Mouse (Mus musculus) kidney, adult 8-10 months (tissue): ENCODE data around the gene 2310011J03Rik.
A peak's percentile ranks its signal among the peaks of the same experiment; 100 is the strongest.

Experiments
- DNase-seq, 2 experiments: peaks; one replicate each; pipeline ENCODE4 v3.0.0; 2022

2310011J03Rik gene

GRCm38 (mm10) chr10:80292251-80293146 lies 27.8 kb downstream of the 2310011J03Rik start, which contains the start of gene Rps15:
Gene Rps15 (plus strand): TSS chr10:80292453.
- DNase-seq, result peak; percentile 92 to 94

DNA sequence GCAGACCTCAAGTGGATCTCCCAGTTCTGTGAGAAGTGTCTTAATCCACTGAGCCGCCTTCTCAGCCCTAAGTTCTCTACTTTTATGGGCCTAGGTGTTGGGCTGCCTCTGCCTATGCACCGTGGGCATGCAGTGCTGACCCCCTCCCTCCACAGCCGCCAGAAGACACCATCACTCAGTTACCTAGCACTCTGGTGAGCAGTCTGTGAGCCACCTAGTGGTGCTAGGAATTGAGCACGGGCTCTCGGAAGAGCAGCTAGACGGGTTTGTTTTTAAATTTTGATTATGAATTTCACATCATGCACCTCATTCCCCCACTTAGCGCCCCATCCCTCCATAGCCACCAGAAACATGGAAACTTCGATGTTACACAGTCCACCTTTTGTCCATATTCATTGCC lies 31.7 kb downstream of the 2310011J03Rik start:
- no peak for DNase-seq

DNA sequence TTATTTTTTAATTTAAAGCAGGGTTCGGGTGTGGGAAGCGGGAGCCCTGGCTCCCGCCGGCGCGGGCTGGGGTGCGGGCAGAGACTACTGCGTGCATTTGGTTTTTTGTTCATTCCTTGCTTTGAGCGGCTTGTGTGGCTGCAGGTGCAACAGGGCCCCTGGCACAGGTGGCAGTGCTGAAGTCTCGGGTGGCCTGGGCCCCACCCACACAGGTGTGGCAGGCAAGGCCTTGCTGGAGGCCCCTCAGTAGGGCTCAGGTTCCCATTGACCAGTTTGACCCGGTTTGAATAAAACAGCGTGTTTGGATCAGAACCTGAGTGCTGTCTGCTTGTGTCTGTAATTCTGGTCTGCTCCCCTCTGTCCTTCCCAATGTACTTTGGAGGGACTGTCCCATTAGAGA lies 32.2 kb downstream of the 2310011J03Rik start:
- no peak for DNase-seq

DNA sequence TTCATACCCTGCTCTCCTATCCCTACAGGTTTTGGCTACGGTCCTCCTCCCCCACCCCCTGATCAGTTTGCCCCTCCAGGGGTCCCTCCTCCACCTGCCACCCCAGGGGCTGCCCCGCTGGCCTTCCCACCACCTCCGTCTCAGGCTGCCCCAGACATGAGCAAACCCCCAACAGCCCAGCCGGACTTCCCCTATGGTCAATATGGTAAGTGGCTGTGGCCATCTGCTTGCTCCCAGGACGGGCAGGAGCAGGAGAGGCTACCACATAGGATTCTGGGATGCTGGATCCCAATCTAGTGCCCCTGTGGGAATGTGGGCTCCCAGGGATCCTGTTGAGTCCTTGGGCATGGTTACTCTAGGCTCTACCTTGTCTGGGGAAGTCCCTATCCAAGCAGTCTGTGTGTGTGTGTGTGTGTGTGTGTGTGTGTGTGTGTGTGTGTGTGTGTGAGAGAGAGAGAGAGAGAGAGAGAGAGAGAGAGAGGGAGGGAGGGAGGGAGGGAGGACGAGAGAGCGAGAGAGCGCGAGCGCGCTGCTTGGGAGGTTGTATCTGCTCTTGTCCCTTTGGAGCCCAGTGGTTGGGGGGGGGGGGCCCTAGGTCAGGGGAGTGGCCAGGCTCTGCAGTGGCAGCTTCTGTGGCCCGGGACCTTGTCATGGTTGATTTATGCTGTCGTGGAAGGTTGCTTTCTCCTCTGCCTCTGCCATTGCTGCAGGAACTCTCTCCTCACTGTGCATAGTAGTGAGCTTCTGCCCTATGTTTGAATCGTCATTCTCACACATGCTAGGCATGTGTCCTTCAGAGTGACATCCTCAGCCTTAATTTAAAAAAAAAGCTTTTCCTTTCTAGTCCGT lies 34.9 kb downstream of the 2310011J03Rik start:
- DNase-seq, result no peak

GRCm38 (mm10) chr10:80282481-80283441 lies 37.6 kb downstream of the 2310011J03Rik start:
- DNase-seq, result peak in 1 of 2 experiments; percentile 32

- peak; percentile 71 to 75 for DNase-seq
These were observed 38.4 kb downstream of the 2310011J03Rik start for GRCm38 (mm10) chr10:80281921-80282371.

GRCm38 (mm10) chr10:80281304-80281703 lies 39.0 kb downstream of the 2310011J03Rik start:
- DNase-seq, result peak; percentile 93 to 94

- DNase-seq, result no peak
These were observed 41.1 kb downstream of the 2310011J03Rik start for GRCm38 (mm10) chr10:80279273-80279672.

DNA sequence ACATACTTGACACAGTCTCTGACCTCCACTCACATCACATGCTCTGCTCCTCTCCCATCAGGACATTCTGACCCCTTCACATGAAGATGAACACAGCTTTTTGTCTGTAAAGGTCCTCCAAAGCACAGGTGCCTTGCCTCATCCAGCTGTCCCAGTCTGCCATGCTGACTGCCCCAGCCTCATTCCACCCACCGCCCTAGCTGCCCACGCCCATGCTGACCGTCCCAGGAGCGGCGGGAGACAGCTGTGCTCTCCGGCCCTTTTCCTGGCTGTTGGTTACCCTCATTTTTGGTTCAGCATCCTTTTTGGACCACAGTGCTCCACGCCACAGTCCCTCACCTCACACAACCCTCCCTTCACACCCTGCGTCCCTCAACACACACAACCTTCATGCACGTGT lies 41.9 kb downstream of the 2310011J03Rik start:
- DNase-seq, result no peak

GRCm38 (mm10) chr10:80276238-80276637 lies 44.1 kb downstream of the 2310011J03Rik start:
- DNase-seq, result no peak

GRCm38 (mm10) chr10:80273847-80274246 lies 46.5 kb downstream of the 2310011J03Rik start:
- no peak for DNase-seq

DNA sequence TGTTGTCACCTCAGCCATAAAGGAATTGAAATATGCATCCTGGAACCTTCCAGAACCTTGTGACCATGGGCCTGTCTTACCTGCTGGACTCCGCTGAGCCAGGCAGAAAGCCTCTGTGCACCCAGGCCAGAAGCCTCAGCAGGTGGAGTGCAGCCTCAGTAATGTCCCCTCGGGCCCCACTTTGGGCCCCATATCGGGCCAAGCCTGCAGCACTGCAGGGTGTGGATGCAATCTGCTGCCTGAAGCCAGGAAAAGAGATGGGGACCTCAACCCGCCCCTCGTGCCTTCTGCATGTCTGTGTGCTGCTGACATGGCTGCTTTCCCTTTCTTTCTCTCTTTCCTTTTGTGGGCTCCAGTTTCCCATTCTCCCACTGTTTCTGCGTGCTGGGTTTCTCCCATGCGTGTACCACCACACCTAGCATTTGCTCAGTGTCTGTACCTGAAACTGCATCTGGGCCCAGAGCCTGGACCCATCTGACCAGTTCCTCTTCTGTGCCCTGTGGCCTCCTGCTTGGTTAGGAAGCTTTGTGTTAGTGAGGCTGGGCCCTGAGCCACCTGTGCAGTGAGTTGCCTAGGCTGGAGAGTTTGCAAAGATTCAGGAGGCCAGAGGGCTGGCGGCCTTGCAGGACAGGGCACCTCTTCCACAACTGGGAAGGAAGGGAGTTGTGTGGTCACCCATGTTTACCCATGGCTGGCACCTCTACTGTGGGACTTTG lies 48.3 kb downstream of the 2310011J03Rik start:
- no peak for DNase-seq

DNA sequence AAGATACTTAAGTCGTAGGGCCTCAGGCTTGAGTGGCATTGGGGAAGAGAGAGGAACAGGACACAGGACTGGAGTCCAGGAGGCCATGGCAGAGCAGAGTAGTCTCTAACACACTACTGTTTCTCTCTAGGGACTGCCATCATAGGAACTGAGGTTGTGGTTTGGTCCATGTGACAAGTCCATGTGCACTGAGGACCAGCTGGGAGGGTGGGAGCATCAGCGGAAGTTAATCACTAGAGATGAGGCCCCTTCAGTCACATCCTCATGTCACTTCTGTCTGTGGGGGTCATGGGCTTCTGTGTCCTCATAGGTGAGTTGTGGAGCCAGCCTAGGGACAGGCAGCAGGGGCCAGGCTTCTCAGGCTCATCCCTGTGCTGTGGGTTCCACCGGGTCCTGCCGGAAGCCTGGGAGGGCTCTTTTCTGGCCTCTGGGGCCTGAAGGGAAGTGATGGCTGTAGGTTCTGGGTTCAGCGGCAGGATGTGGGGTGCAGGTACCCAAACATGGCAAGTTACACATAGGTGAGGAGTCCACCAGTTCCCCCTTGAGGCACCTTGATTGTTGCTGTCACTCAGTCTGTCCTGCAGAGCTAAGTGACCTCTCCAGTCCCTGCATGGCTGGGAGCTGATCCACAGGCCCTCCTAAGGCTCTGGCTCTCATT lies 49.0 kb downstream of the 2310011J03Rik start:
- DNase-seq, result no peak

GRCm38 (mm10) chr10:80270734-80271181 lies 49.6 kb downstream of the 2310011J03Rik start:
- peak in 1 of 2 experiments; percentile 69 for DNase-seq

DNA sequence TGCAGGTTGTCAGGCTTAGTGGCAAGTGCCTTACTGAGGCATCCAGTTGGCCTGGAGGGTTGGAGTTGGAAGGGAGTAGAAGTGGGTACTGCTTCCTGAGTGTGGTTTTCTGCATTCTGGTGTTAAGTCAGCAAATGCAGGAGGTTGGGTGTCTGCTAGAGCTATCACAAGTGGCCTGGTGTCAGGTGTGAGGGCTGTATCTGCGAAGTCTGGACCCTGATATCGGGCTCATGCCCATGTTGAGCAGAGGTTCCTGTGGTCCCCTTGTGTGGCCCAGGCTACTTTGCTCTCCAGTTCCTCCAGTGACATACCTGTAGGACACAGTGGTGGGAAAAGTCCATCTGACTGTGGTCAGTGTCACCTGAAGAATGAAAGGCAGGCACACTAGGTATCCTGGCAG lies 50.2 kb downstream of the 2310011J03Rik start:
- no peak for DNase-seq
